In genomic region chr2:70126783-70127182, GRCm38 (mm10) we compare ENCODE assay signal across 8 mouse cellular contexts.
A peak's percentile ranks its signal among the peaks of the same experiment; 100 is the strongest.
DNase-seq lines count a peak whose midpoint lies in the region; ATAC-seq and TF ChIP-seq lines count a peak whose summit lies in the region.

No protein-coding gene starts in this region.

- peaks cover 8% of the 10 kb centered on the region; the same call in 1 of the 2 replicates for H3K4me1 ChIP-seq in embryonic facial prominence, embryonic 12.5 days
- H3K4me1 ChIP-seq in heart, embryonic 10.5 days = no peaks in the 10 kb centered on the region; the same call in 1 of the 2 replicates
- H3K4me1 ChIP-seq in kidney, embryonic 14.5 days (ENCODE audit: control insufficient read depth, insufficient read depth, low read length) = no peaks in the 10 kb centered on the region; the same call in 1 of the 2 replicates
- H3K4me1 ChIP-seq in limb, embryonic 14.5 days (ENCODE audit: control insufficient read depth, insufficient read depth, low read length) = peaks cover 7% of the 10 kb centered on the region; the same call in 1 of the 2 replicates
- 0 out of 2 replicates have a peak, but pooled peaks cover 3% of the 10 kb centered on the region for H3K4me1 ChIP-seq in stomach, embryonic 14.5 days (ENCODE audit: control insufficient read depth, insufficient read depth, low read length)

- H3K4me3 ChIP-seq in embryonic facial prominence, embryonic 12.5 days = no peak overlapping the region
- no peak overlapping the region for H3K4me3 ChIP-seq in heart, embryonic 10.5 days
- H3K4me3 ChIP-seq in kidney, embryonic 14.5 days (ENCODE audit: low read length) = no peak overlapping the region
- H3K4me3 ChIP-seq in limb, embryonic 14.5 days (replicated peaks; ENCODE audit: low read length) = 0 out of 2 replicates have a peak overlapping the region, but pooled peaks have one; percentile 3
- no peak overlapping the region for H3K4me3 ChIP-seq in stomach, embryonic 14.5 days (ENCODE audit: low read depth, low read length)

- H3K9ac ChIP-seq in embryonic facial prominence, embryonic 12.5 days = no peak overlapping the region
- no peak overlapping the region for H3K9ac ChIP-seq in kidney, embryonic 14.5 days (ENCODE audit: low read depth, low read length)
- H3K9ac ChIP-seq in limb, embryonic 14.5 days (ENCODE audit: low read depth, low read length, severe bottlenecking) = no peak overlapping the region
- no peak overlapping the region for H3K9ac ChIP-seq in stomach, embryonic 14.5 days (replicated peaks; ENCODE audit: low read depth, low read length)

- no peak for TF ChIP-seq POLR2A in limb, embryonic 14.5 days (IDR thresholded peaks at IDR 0.05; ENCODE audit: borderline replicate concordance, extremely low read depth, insufficient read depth, insufficient read length)

- no peaks in the 10 kb centered on the region for H3K36me3 ChIP-seq in embryonic facial prominence, embryonic 12.5 days
- H3K36me3 ChIP-seq in heart, embryonic 10.5 days = no peaks in the 10 kb centered on the region
- no peaks in the 10 kb centered on the region for H3K36me3 ChIP-seq in kidney, embryonic 14.5 days (ENCODE audit: control insufficient read depth, insufficient read depth, low read length)
- no peaks in the 10 kb centered on the region for H3K36me3 ChIP-seq in limb, embryonic 14.5 days (ENCODE audit: control insufficient read depth, insufficient read depth, low read length)
- no peaks in the 10 kb centered on the region for H3K36me3 ChIP-seq in stomach, embryonic 14.5 days (ENCODE audit: control insufficient read depth, insufficient read depth, low read length)

- H3K4me2 ChIP-seq in embryonic facial prominence, embryonic 12.5 days (replicated peaks) = peak overlapping the region; percentile 25; the same call in 1 of the 2 replicates
- peak overlapping the region; percentile 30 for H3K4me2 ChIP-seq in kidney, embryonic 14.5 days (replicated peaks; ENCODE audit: low read depth, low read length)
- peak overlapping the region; percentile 25 for H3K4me2 ChIP-seq in limb, embryonic 14.5 days (replicated peaks; ENCODE audit: low read depth, low read length, severe bottlenecking)
- peak overlapping the region; percentile 23 for H3K4me2 ChIP-seq in stomach, embryonic 14.5 days (replicated peaks; ENCODE audit: low read depth, low read length)

- H3K9me3 ChIP-seq in embryonic facial prominence, embryonic 12.5 days = no peaks in the 10 kb centered on the region
- H3K9me3 ChIP-seq in heart, embryonic 10.5 days = no peaks in the 10 kb centered on the region
- no peaks in the 10 kb centered on the region for H3K9me3 ChIP-seq in kidney, embryonic 14.5 days (ENCODE audit: control insufficient read depth, low read length)
- no peaks in the 10 kb centered on the region for H3K9me3 ChIP-seq in limb, embryonic 14.5 days (ENCODE audit: control insufficient read depth, low read length)
- no peaks in the 10 kb centered on the region for H3K9me3 ChIP-seq in stomach, embryonic 14.5 days (ENCODE audit: control insufficient read depth, low read depth, low read length)

- DNase-seq in 3134 (ENCODE audit: extremely low read depth, insufficient read length, low spot score) = peak; percentile 10
- DNase-seq in adrenal gland, postnatal 14 days = peak; percentile 83
- peak; percentile 85 for DNase-seq in heart, embryonic 10.5 days (ENCODE audit: low spot score)
- peak; percentile 83 for DNase-seq in limb, embryonic 14.5 days (ENCODE audit: low spot score)
- DNase-seq in natural killer cell, adult 2 months (ENCODE audit: low spot score in 2 of 2) = peak; percentile 61 to 76

- peaks cover 21% of the 10 kb centered on the region for H3K27me3 ChIP-seq in embryonic facial prominence, embryonic 12.5 days
- peaks cover 32% of the 10 kb centered on the region for H3K27me3 ChIP-seq in heart, embryonic 10.5 days (ENCODE audit: insufficient read depth, poor library complexity, severe bottlenecking)
- peaks cover 5% of the 10 kb centered on the region; the same call in 1 of the 2 replicates for H3K27me3 ChIP-seq in kidney, embryonic 14.5 days (ENCODE audit: control insufficient read depth, insufficient read depth, low read length)
- 0 out of 2 replicates have a peak, but pooled peaks cover 9% of the 10 kb centered on the region for H3K27me3 ChIP-seq in limb, embryonic 14.5 days (ENCODE audit: control insufficient read depth, insufficient read depth, low read length)
- no peaks in the 10 kb centered on the region; the same call in 1 of the 2 replicates for H3K27me3 ChIP-seq in stomach, embryonic 14.5 days (ENCODE audit: control insufficient read depth, insufficient read depth, low read length)

- H3K27ac ChIP-seq in embryonic facial prominence, embryonic 12.5 days = no peak overlapping the region
- H3K27ac ChIP-seq in heart, embryonic 10.5 days = no peak overlapping the region
- no peak overlapping the region for H3K27ac ChIP-seq in kidney, embryonic 14.5 days (ENCODE audit: low read depth, low read length)
- H3K27ac ChIP-seq in limb, embryonic 14.5 days (replicated peaks; ENCODE audit: low read depth, low read length) = no peak overlapping the region
- H3K27ac ChIP-seq in stomach, embryonic 14.5 days (ENCODE audit: low read length) = no peak overlapping the region

- ATAC-seq in embryonic facial prominence, embryonic 12.5 days (ENCODE audit: insufficient number of reproducible peaks, insufficient read depth, low FRiP score, low TSS enrichment) = no peak
- ATAC-seq in kidney, embryonic 14.5 days (ENCODE audit: low FRiP score, low TSS enrichment) = peak; percentile 62; the same call in 1 of the 2 replicates
- ATAC-seq in limb, embryonic 14.5 days (ENCODE audit: low FRiP score, low read depth) = peak; percentile 70; the same call in 1 of the 2 replicates
- no peak for ATAC-seq in stomach, embryonic 14.5 days (ENCODE audit: insufficient number of reproducible peaks, insufficient read depth, low FRiP score, low read depth)

- WGBS in embryonic facial prominence, embryonic 12.5 days = under 1% methylated on average over 13 of the region's 13 CpGs
- WGBS in heart, embryonic 10.5 days = 1% methylated on average over 13 of the region's 13 CpGs
- under 1% methylated on average over 13 of the region's 13 CpGs for WGBS in kidney, embryonic 14.5 days
- 2% methylated on average over 13 of the region's 13 CpGs for WGBS in limb, embryonic 14.5 days
- WGBS in stomach, embryonic 14.5 days = under 1% methylated on average over 13 of the region's 13 CpGs

Comparison
In these comparisons a context has a peak if more than half of its experiments do, and no peak if none do; other contexts are left out.
1. DNase-seq: peak in every context shown above with its lines; median percentile 85 in heart, embryonic 10.5 days; 83 in adrenal gland, postnatal 14 days; 83 in limb, embryonic 14.5 days; 68 in natural killer cell, adult 2 months; 10 in 3134.
2. ATAC-seq: peak in kidney, embryonic 14.5 days (single experiment) and limb, embryonic 14.5 days (single experiment); none in embryonic facial prominence, embryonic 12.5 days (single experiment) and stomach, embryonic 14.5 days (single experiment).
3. Peak in every context shown above with its lines, with median percentiles within 50 percentile points of each other: H3K4me2 ChIP-seq.